Mouse (Mus musculus): ENCODE data around the gene C2cd4d.

- TF ChIP-seq POLR2A (IDR thresholded peaks at IDR 0.05; ENCODE audit: extremely low read depth, insufficient read depth, low read length) = no peak
- no peak for TF ChIP-seq CTCF (IDR thresholded peaks at IDR 0.05; ENCODE audit: extremely low read depth, insufficient read depth, low read length)
Observed at GRCm38 (mm10) chr3:94382308-94382707, 20.1 kb downstream of the C2cd4d start.
